Mouse (Mus musculus) heart, embryonic 11.5 days (tissue): ENCODE measurements at regions not wholly inside any gene's neighbourhood (a gene's known extent, or its start where the extent isn't known, plus 50 kb on each side); places are given as distances from the start of the nearest gene placed in this dataset.

ENCODE experiments used
- ATAC-seq: fragments of 200-750 bp; cut with Nextera tagmentation; replicated peaks from 2 replicates; pipeline ENCODE4 v1.8.0; 2017; ENCODE audit warnings: moderate library complexity; ENCODE audit not compliant: insufficient number of reproducible peaks, low FRiP score, low TSS enrichment
- H3K27ac ChIP-seq: fragments of 300-500 bp; sonication (generic); 2 replicates; pipeline ENCODE4 v1.5.1; 2014; ENCODE audit warnings: mild to moderate bottlenecking, low read depth, low read length
- H3K27me3 ChIP-seq: fragments of 300-500 bp; sonication (generic); 2 replicates; pipeline ENCODE4 v1.6.1; 2014; ENCODE audit warnings: mild to moderate bottlenecking, low read length, mixed read lengths; ENCODE audit not compliant: control insufficient read depth, insufficient read depth
- H3K36me3 ChIP-seq: fragments of 300-500 bp; sonication (generic); 2 replicates; pipeline ENCODE4 v1.6.1; 2014; ENCODE audit warnings: mild to moderate bottlenecking, low read length, moderate library complexity, mixed read lengths; ENCODE audit not compliant: control insufficient read depth, insufficient read depth
- H3K4me1 ChIP-seq: fragments of 300-500 bp; sonication (generic); 2 replicates; pipeline ENCODE4 v1.6.1; 2014; ENCODE audit warnings: low read length; ENCODE audit not compliant: control insufficient read depth, insufficient read depth
- H3K4me2 ChIP-seq: fragments of 300-500 bp; sonication (generic); 2 replicates; pipeline ENCODE4 v1.6.1; 2014; ENCODE audit warnings: mild to moderate bottlenecking, moderate library complexity
- H3K4me3 ChIP-seq: fragments of 300-500 bp; sonication (generic); 2 replicates; pipeline ENCODE4 v1.5.1; 2014; ENCODE audit warnings: low read depth, low read length
- H3K9ac ChIP-seq: fragments of 300-500 bp; sonication (generic); 2 replicates; pipeline ENCODE4 v1.6.1; 2014; ENCODE audit warnings: mild to moderate bottlenecking, low read depth, low read length, moderate library complexity
- H3K9me3 ChIP-seq: fragments of 300-500 bp; sonication (generic); replicated peaks from 2 replicates; pipeline ENCODE4 v1.6.1; 2016; ENCODE audit warnings: low read length; ENCODE audit not compliant: control insufficient read depth
- WGBS: fragments of 180-500 bp; shearing (Covaris S2); extraction: QIAGEN DNeasy Blood & Tissue Kit; methylation state at CpG from one replicate; pipeline ENCODE4 v1.1.7; 2014; ENCODE audit not compliant: insufficient replicate concordance; 5-methylcytosine and 5-hydroxymethylcytosine counted together

DNA sequence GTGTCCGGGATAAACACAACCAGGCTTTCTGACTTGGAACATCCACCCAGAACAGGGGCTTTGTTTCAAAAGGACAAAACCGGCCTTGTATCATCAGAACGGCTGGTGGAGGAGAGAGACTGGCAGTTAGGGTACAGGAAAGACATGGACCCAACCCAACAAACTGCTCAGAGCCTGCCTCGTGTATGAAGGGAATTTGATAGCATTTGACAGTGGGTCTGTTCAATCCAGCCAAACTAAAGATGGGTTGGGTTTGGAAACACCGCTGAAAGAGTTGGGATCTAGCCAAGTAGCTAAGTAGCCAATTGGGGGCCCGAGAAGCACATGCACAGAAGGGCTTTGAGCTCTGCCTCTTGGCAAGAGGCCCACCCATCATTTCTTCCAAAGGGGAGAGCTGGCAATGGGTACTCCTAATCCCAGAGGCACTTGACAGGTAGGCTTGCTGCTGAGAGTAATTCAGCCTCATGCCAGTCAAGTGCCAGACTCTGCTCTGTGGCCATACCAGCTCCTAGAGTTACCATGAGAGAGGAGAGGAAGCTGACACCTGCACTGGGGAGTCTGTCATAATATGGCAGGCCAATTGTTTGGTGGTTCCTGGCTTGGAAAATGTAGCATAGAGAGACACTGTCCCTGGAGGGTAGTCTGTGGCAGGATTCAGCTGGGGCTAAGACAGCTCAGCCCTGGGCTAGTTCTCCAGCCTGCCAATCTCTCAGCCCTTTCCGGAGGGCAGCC lies 231.1 kb upstream of the Slc24a2 start:
- Histone ChIP-seq H3K4me3 (no peak overlapping the region), H3K36me3 (no peaks in the 10 kb centered on the region), H3K4me2 (no peak overlapping the region), H3K27me3 (no peaks in the 10 kb centered on the region), H3K4me1 (peaks cover 5% of the 10 kb centered on the region; the same call in 1 of the 2 replicates), H3K9ac (no peak overlapping the region), H3K27ac (no peak overlapping the region), H3K9me3 (no peaks in the 10 kb centered on the region)
- no peak for ATAC-seq
- whole genome bisulfite sequencing = 62% methylated on average over 7 of the region's 7 CpGs

DNA sequence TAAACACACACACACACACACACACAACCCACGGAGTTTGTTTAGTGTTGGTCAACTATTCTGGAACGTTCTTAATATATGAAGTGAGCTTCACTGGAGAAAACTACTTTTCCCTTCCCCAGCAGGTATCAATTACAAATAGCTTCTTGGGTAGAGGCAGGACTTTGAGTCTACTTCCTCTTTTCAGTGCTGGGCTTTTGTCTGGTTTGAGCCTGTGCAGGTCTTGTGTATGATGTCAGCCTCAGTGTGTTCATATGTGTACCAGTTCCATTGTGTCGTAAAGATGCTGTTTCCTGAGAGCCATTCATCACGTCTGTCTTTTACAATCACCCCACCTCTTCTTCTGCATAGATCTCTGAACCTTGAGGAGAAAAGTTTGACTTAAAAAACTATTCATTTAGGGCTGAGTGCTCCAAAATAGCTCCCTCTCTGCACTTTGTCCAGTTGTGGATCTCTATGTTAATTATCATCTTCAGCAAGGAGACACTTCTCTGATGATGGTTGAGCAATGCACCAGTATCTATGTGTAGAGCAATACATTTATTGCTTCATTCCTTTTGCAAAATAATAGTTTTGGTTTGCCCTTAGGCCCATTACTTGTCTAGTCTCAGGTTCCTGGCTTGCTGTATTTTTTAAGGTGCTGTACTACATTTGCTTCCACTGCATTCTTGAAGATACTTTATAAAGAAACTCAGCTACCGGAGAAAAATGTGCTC lies 225.7 kb upstream of the Slc24a2 start:
- Histone ChIP-seq H3K4me1 (no peaks in the 10 kb centered on the region), H3K9ac (no peak overlapping the region), H3K36me3 (no peaks in the 10 kb centered on the region), H3K27me3 (no peaks in the 10 kb centered on the region), H3K4me2 (no peak overlapping the region), H3K27ac (no peak overlapping the region), H3K4me3 (no peak overlapping the region), H3K9me3 (no peaks in the 10 kb centered on the region)
- no peak for ATAC-seq
- WGBS = 76% methylated on average over 5 of the region's 5 CpGs

DNA sequence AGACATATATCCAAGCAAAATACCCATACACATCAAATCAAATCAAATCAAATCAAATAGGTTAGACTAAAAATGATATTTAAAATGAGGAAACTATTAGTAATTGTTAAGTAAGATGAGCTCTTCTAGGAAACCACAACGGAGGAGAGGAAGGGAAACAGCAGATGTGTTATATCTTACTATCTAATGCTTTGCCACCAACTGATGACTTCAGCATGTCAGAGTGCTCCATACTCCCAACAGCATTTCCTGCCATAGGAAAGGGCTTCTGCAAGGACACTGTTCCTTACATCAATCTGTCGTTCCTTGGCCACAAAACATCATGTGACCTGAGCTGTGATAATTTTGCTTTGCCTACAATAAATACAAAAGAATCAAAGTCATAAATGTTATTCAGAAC lies 221.8 kb upstream of the Slc24a2 start:
- H3K27ac ChIP-seq = no peak overlapping the region
- ATAC-seq = no peak
- no peaks in the 10 kb centered on the region for H3K27me3 ChIP-seq
- no peak overlapping the region for H3K4me2 ChIP-seq
- no peak overlapping the region for H3K9ac ChIP-seq
- 0 out of 2 replicates have a peak, but pooled peaks cover 4% of the 10 kb centered on the region for H3K4me1 ChIP-seq
- H3K9me3 ChIP-seq = no peaks in the 10 kb centered on the region
- WGBS = 51% methylated on average over 2 of the region's 2 CpGs
- no peaks in the 10 kb centered on the region for H3K36me3 ChIP-seq
- H3K4me3 ChIP-seq = no peak overlapping the region

- ATAC-seq = no peak
- Histone ChIP-seq H3K9ac (no peak overlapping the region), H3K9me3 (no peaks in the 10 kb centered on the region), H3K27me3 (no peaks in the 10 kb centered on the region), H3K4me1 (0 out of 2 replicates have a peak, but pooled peaks cover 4% of the 10 kb centered on the region), H3K4me2 (no peak overlapping the region), H3K4me3 (no peak overlapping the region), H3K27ac (no peak overlapping the region), H3K36me3 (no peaks in the 10 kb centered on the region)
- WGBS = 48% methylated on average over 5 of the region's 5 CpGs
Measured at GRCm38 (mm10) chr4:87451251-87451650, 221.0 kb upstream of the Slc24a2 start.

GRCm38 (mm10) chr4:87448338-87448737 lies 218.1 kb upstream of the Slc24a2 start:
- H3K27ac ChIP-seq = no peak overlapping the region
- H3K9ac ChIP-seq = no peak overlapping the region
- ATAC-seq = no peak
- no peak overlapping the region for H3K4me3 ChIP-seq
- no peaks in the 10 kb centered on the region for H3K27me3 ChIP-seq
- no peaks in the 10 kb centered on the region for H3K9me3 ChIP-seq
- no peaks in the 10 kb centered on the region for H3K36me3 ChIP-seq
- H3K4me1 ChIP-seq = 0 out of 2 replicates have a peak, but pooled peaks cover 4% of the 10 kb centered on the region
- H3K4me2 ChIP-seq = no peak overlapping the region
- WGBS = 81% methylated on average over 4 of the region's 4 CpGs

- WGBS = 91% methylated on average over 3 of the region's 3 CpGs
- no peak for ATAC-seq
Measured at GRCm38 (mm10) chr4:87446856-87447255, 216.6 kb upstream of the Slc24a2 start.

DNA sequence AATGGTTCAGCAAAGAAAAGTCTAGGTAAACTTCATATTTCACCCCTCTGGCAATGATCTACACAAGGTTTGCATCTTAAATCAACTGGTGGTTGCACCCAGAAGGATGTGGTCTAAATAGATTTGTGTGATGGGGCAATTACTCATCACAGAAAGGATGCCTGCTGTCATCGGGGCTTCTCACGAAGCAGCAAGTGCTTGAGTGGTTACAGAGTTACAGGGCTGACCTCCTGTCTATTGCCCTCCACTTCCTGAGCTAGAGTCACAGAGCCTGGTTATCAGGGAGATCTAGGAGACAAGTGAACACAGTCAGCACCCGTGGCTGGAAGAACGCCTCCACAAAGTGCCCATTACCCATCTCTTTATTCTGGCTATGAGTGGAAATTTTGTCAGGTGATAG lies 203.9 kb upstream of the Slc24a2 start:
- H3K27ac ChIP-seq = no peak overlapping the region
- H3K4me1 ChIP-seq = no peaks in the 10 kb centered on the region
- H3K4me3 ChIP-seq = no peak overlapping the region
- H3K9me3 ChIP-seq = no peaks in the 10 kb centered on the region
- no peaks in the 10 kb centered on the region for H3K36me3 ChIP-seq
- H3K27me3 ChIP-seq = no peaks in the 10 kb centered on the region
- WGBS = 19% methylated on average over 4 of the region's 4 CpGs
- no peak overlapping the region for H3K9ac ChIP-seq
- H3K4me2 ChIP-seq = no peak overlapping the region
- no peak for ATAC-seq

More at GRCm38 (mm10) chr4:87446856-87447255, 216.6 kb upstream of the Slc24a2 start:
- Histone ChIP-seq H3K9me3 (no peaks in the 10 kb centered on the region), H3K4me1 (0 out of 2 replicates have a peak, but pooled peaks cover 4% of the 10 kb centered on the region), H3K4me3 (no peak overlapping the region), H3K9ac (no peak overlapping the region), H3K27ac (no peak overlapping the region), H3K36me3 (no peaks in the 10 kb centered on the region), H3K4me2 (no peak overlapping the region), H3K27me3 (no peaks in the 10 kb centered on the region)

DNA sequence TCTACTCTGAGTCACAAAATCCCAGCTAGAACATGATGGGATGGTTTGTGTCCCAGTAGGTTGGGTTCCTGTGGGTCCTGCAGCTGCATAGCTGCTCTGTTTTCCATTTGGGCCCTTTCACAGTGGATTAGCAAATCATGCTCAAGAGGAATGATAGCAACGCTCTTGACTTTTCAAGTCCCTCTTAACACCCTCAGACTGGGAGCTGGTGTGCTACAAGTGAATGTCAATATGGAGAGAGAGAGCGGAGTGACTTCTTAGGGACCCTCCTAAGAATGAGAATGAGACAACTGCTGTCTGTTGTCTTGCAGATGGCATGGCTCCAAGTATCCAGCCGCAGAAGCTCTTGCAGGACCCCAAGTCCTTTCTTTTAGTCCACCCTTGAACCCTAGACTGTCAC lies 198.1 kb upstream of the Slc24a2 start:
- H3K4me2 ChIP-seq = no peak overlapping the region
- ATAC-seq = no peak
- H3K4me3 ChIP-seq = no peak overlapping the region
- H3K9me3 ChIP-seq = no peaks in the 10 kb centered on the region
- H3K36me3 ChIP-seq = no peaks in the 10 kb centered on the region
- H3K9ac ChIP-seq = no peak overlapping the region
- peaks cover 7% of the 10 kb centered on the region; the same call in 1 of the 2 replicates for H3K4me1 ChIP-seq
- H3K27me3 ChIP-seq = 0 out of 2 replicates have a peak, but pooled peaks cover 3% of the 10 kb centered on the region
- 40% methylated on average over 3 of the region's 3 CpGs for WGBS
- H3K27ac ChIP-seq = no peak overlapping the region
